Mouse (Mus musculus) left cerebral cortex, postnatal 36 days (tissue): ENCODE results near the gene Ip6k3. TPM values are rescaled to one million over a fixed set of nuclear protein-coding genes. Genes with fewer than 3 reads are reported as not detected.

ENCODE experiments used
- DNase-seq, 2 experiments: peaks; one replicate each; pipeline ENCODE4 v3.0.0; 2021 to 2022; ENCODE audit warnings: low spot score in 2 of 2, mixed read lengths in 1 of 2
- intact Hi-C: fragments of 180-260 bp; cut with DNase I; formaldehyde crosslinking; loops from one replicate; pipeline ENCODE4 v1.15.1; 2025
- total RNA-seq, 2 experiments: library from RNA; stranded (reverse); gene quantifications; 2 replicates each; pipeline ENCODE4 v1.2.3; 2021

Ip6k3 gene
- total RNA-seq, 2 experiments from 2014 or later, result 0.23 to 0.81 TPM

GRCm38 (mm10) chr17:27187059-27187458 lies 19.5 kb upstream of the Ip6k3 start:
- intact Hi-C loops, result loop anchor here (5.0 kb wide), 1 partner anchor 55 kb away; the partner anchor contains the start of gene Uqcc2
- DNase-seq, result no peak

GRCm38 (mm10) chr17:27186068-27186467 lies 18.5 kb upstream of the Ip6k3 start:
- intact Hi-C loops, result loop anchor here (5.0 kb wide), 1 partner anchor 54 kb away; the partner anchor contains the start of gene Uqcc2
- DNase-seq, result no peak

- intact Hi-C loops, result no loop called here
- DNase-seq, result no peak
Measured at GRCm38 (mm10) chr17:27183667-27184292, 16.2 kb upstream of the Ip6k3 start.

GRCm38 (mm10) chr17:27182401-27182800 lies 14.8 kb upstream of the Ip6k3 start:
- no peak for DNase-seq
- intact Hi-C loops, result no loop called here

GRCm38 (mm10) chr17:27181666-27182065 lies 14.1 kb upstream of the Ip6k3 start:
- no peak for DNase-seq

GRCm38 (mm10) chr17:27179681-27180280 lies 12.2 kb upstream of the Ip6k3 start:
- intact Hi-C loops, result no loop called here
- no peak for DNase-seq

More at GRCm38 (mm10) chr17:27181666-27182065, 14.1 kb upstream of the Ip6k3 start:
- intact Hi-C loops, result no loop called here

GRCm38 (mm10) chr17:27178427-27179177 lies 11.0 kb upstream of the Ip6k3 start:
- intact Hi-C loops, result no loop called here
- DNase-seq, result no peak

- DNase-seq, result no peak
- intact Hi-C loops, result no loop called here
Measured at GRCm38 (mm10) chr17:27178019-27178418, 10.4 kb upstream of the Ip6k3 start.

- no peak for DNase-seq
- intact Hi-C loops, result no loop called here
Measured at GRCm38 (mm10) chr17:27176754-27177153, 9.2 kb upstream of the Ip6k3 start.

GRCm38 (mm10) chr17:27176287-27176686 lies 8.7 kb upstream of the Ip6k3 start:
- intact Hi-C loops, result no loop called here
- no peak for DNase-seq

- intact Hi-C loops, result no loop called here
- no peak for DNase-seq
Measured at GRCm38 (mm10) chr17:27175196-27175874, 7.7 kb upstream of the Ip6k3 start.

GRCm38 (mm10) chr17:27173715-27174114 lies 6.1 kb upstream of the Ip6k3 start:
- intact Hi-C loops, result no loop called here
- no peak for DNase-seq

- intact Hi-C loops, result no loop called here
- DNase-seq, result no peak
Measured at GRCm38 (mm10) chr17:27172459-27172858, 4.9 kb upstream of the Ip6k3 start.

- no peak for DNase-seq
- intact Hi-C loops, result no loop called here
Measured at GRCm38 (mm10) chr17:27171121-27171520, 3.5 kb upstream of the Ip6k3 start.

- intact Hi-C loops, result loop anchor here (5.0 kb wide), 1 partner anchor 347 kb away; no protein-coding TSS in a partner anchor
- no peak for DNase-seq
Measured at GRCm38 (mm10) chr17:27169952-27170695, 2.5 kb upstream of the Ip6k3 start.

GRCm38 (mm10) chr17:27168569-27168968 lies 974 bp upstream of the Ip6k3 start:
- intact Hi-C loops, result loop anchor here (5.0 kb wide), 1 partner anchor 349 kb away; no protein-coding TSS in a partner anchor
- DNase-seq, result no peak

- intact Hi-C loops, result loop anchor here (5.0 kb wide), 1 partner anchor 350 kb away; no protein-coding TSS in a partner anchor
- no peak for DNase-seq
Measured at GRCm38 (mm10) chr17:27166901-27167300, 694 bp downstream of the Ip6k3 start.

GRCm38 (mm10) chr17:27165054-27165773 lies 2.4 kb downstream of the Ip6k3 start:
- intact Hi-C loops, result loop anchor here (5.0 kb wide), 1 partner anchor 352 kb away; no protein-coding TSS in a partner anchor
- peak in 1 of 2 experiments; percentile 48 for DNase-seq
